Mouse (Mus musculus): ENCODE measurements around the gene Dnmt1. TPM values are rescaled to one million over a fixed set of nuclear protein-coding genes. Genes with fewer than 3 reads are reported as not detected.

Gene Dnmt1
- total and polyA plus RNA-seq, 3 experiments: 89.9 to 145 (median 121) TPM

DNA sequence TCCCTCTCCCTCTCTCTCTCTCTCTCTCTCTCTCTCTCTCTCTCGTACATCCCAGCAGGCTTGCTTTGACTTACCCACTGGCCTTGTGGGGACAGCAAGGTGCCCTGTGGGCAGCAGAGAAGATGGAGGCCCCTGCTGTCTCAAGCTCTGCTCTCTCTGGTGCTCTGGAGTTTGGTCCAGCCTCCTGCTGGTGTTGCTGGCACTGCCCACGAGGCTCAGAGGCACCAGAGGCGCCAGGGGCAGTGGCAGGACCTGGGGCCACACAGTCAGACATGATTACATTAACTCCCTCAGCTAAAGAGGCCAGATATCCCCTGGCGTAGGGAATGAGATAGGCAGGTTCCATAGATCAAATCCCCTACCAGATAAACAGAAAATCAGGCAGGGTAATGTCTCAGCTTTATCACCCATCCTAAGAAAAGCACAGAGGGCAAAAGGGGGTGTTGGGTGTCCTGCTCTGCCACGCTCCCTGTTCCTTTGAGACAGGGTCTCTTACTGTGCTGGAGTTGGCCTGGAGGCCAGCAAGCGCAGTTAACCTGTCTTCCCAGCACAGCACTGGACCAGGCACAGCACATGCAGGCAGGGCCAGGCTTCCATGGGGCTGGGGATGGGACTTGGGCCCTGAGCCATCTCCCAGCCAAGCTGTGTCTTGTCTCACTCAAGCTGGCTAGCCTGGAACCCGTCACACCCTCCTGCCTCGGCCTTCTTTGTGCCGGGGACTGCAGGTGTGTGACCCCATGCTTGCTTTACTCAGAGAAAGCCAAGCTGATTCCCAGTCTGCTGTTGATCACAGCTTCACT lies 83.2 kb downstream of the Dnmt1 start:
- peak overlapping the region; percentile 83 for H3K9ac ChIP-seq (ENCODE audit: insufficient read depth, low read depth)
- peaks cover 32 to 33% of the 10 kb centered on the region in 2 experiments for H3K36me3 ChIP-seq (replicated peaks in 1 of 2; ENCODE audit: control insufficient read depth in 1 of 2, insufficient read depth in 1 of 2, low read length in 1 of 2)
- in situ Hi-C loops (cut with MboI; ENCODE audit: low pct_ligation_motif_present, low pct_unique_long_range_greater_than_20kb, low sequenced_read_pairs) (no loop called here), dilution Hi-C loops (cut with MboI; ENCODE audit: extremely low pct_ligation_motif_present, extremely low pct_unique_long_range_greater_than_20kb, low sequenced_read_pairs) (no loop called here)
- peaks cover 18% of the 10 kb centered on the region for H3K27me3 ChIP-seq (replicated peaks)
- TF ChIP-seq NRF1 (IDR thresholded peaks at IDR 0.05; ENCODE audit: low read depth, low read length): no peak
- no peak for TF ChIP-seq IRF4 (IDR thresholded peaks at IDR 0.05; ENCODE audit: low read depth, low read length)
- no peak for TF ChIP-seq SIN3A (IDR thresholded peaks at IDR 0.05; ENCODE audit: low read length)
- TF ChIP-seq HCFC1 (IDR thresholded peaks at IDR 0.05; ENCODE audit: low read depth, low read length): no peak
- no peak for TF ChIP-seq USF1 (IDR thresholded peaks at IDR 0.05; ENCODE audit: low read depth, low read length)
- TF ChIP-seq TBP (conservative IDR thresholded peaks at IDR 0.05; ENCODE audit: low read depth, low read length): no peak
- TF ChIP-seq POLR2AphosphoS2 (IDR thresholded peaks at IDR 0.05; ENCODE audit: low read depth, low read length): no peak
- no peak for TF ChIP-seq E2F4 (IDR thresholded peaks at IDR 0.05; ENCODE audit: insufficient replicate concordance, low read depth, low read length)
- no peak for TF ChIP-seq POLR2A (IDR thresholded peaks at IDR 0.05; ENCODE audit: low read depth, low read length)
- TF ChIP-seq MYC (IDR thresholded peaks at IDR 0.05; ENCODE audit: low read depth, low read length): no peak
- peak overlapping the region; percentile 4 for H3K4me2 ChIP-seq (ENCODE audit: insufficient read depth, low read depth, poor library complexity, severe bottlenecking)
- peak overlapping the region; percentile 97 for H3K27ac ChIP-seq (ENCODE audit: insufficient read depth, low read depth)
- H3K4me1 ChIP-seq (ENCODE audit: control insufficient read depth in 1 of 2, insufficient read depth in 2 of 2): peaks cover 22 to 23% of the 10 kb centered on the region in 2 experiments
- H3K4me3 ChIP-seq (replicated peaks in 1 of 3; ENCODE audit: low read depth in 2 of 3, low read length in 2 of 3, poor library complexity in 1 of 3): peak overlapping the region in 2 of 3 experiments; percentile 40 to 57
- DNase-seq (ENCODE audit: extremely low read depth): no peak
- no peaks in the 10 kb centered on the region for H3K9me3 ChIP-seq (replicated peaks; ENCODE audit: low read length)
- H3K79me2 ChIP-seq (replicated peaks; ENCODE audit: control insufficient read depth, extremely low read depth, insufficient read depth, poor library complexity, severe bottlenecking): no peaks in the 10 kb centered on the region

DNA sequence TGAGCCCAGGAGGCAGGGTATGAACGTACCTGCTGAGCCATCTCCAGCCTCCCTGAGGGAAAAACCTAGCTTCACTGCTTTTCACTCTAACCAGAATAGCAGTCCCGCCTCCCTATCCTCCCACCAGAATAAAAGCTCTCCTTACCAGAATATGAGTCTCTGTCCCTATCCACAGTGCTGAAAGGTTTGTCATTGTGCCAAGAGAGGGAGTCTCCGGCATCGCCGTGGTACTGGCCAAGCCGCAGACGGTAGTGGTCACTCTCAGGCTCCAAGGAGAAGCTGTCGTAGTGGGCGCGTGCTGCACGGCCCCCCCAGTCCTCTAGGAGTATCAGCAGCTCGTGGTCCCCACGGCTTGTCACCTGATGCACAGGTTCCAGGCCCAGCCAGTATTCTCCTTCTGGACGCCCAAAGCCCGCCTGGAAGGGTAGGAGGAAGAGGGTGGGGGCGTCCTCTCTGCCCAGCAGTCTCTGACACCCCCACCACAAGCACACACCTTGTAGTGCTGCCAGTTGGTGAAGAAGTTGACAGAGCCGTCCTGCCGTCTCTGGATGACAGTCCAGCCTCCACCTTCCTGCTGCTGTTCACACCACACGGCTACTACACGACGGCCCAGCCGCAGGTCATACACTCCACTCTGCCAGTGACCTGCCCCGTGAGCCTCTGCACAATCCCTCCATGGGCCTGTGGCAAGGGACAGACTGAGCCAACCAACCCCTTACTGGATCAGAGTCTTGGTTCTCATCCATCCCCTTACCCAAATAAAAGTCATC lies 84.5 kb downstream of the Dnmt1 start:
- Histone ChIP-seq H3K4me3 (replicated peaks in 1 of 3; ENCODE audit: low read depth in 2 of 3, low read length in 2 of 3, poor library complexity in 1 of 3) (no peak overlapping the region), H3K9ac (ENCODE audit: insufficient read depth, low read depth) (no peak overlapping the region), H3K27me3 (replicated peaks) (peaks cover 23% of the 10 kb centered on the region), H3K79me2 (replicated peaks; ENCODE audit: control insufficient read depth, extremely low read depth, insufficient read depth, poor library complexity, severe bottlenecking) (no peaks in the 10 kb centered on the region), H3K4me2 (ENCODE audit: insufficient read depth, low read depth, poor library complexity, severe bottlenecking) (no peak overlapping the region), H3K4me1 (ENCODE audit: control insufficient read depth in 1 of 2, insufficient read depth in 2 of 2) (peaks cover 22 to 23% of the 10 kb centered on the region in 2 experiments), H3K27ac (ENCODE audit: insufficient read depth, low read depth) (no peak overlapping the region), H3K36me3 (replicated peaks in 1 of 2; ENCODE audit: control insufficient read depth in 1 of 2, insufficient read depth in 1 of 2, low read length in 1 of 2) (peaks cover 43 to 46% of the 10 kb centered on the region in 2 experiments), H3K9me3 (replicated peaks; ENCODE audit: low read length) (no peaks in the 10 kb centered on the region)
- dilution Hi-C loops (cut with MboI; ENCODE audit: extremely low pct_ligation_motif_present, extremely low pct_unique_long_range_greater_than_20kb, low sequenced_read_pairs) (no loop called here), in situ Hi-C loops (cut with MboI; ENCODE audit: low pct_ligation_motif_present, low pct_unique_long_range_greater_than_20kb, low sequenced_read_pairs) (no loop called here)
- DNase-seq (ENCODE audit: extremely low read depth): no peak
- no peak for TF ChIP-seq E2F4 (IDR thresholded peaks at IDR 0.05; ENCODE audit: insufficient replicate concordance, low read depth, low read length)
- TF ChIP-seq UBTF (IDR thresholded peaks at IDR 0.05; ENCODE audit: low read depth, low read length): no peak
- TF ChIP-seq MAFK (IDR thresholded peaks at IDR 0.05; ENCODE audit: insufficient replicate concordance, low read length): no peak
- no peak for TF ChIP-seq ZMIZ1 (IDR thresholded peaks at IDR 0.05; ENCODE audit: low read depth, low read length)
- no peak for TF ChIP-seq MXI1 (IDR thresholded peaks at IDR 0.05; ENCODE audit: low read depth, low read length)
- TF ChIP-seq MEF2A (IDR thresholded peaks at IDR 0.05; ENCODE audit: borderline replicate concordance, low read depth, low read length): no peak
- TF ChIP-seq MAX (IDR thresholded peaks at IDR 0.05; ENCODE audit: low read length): no peak
- TF ChIP-seq ZNF384 (IDR thresholded peaks at IDR 0.05; ENCODE audit: low read depth, low read length): no peak
- TF ChIP-seq RCOR1 (conservative IDR thresholded peaks at IDR 0.05; ENCODE audit: low read depth, low read length): no peak
- no peak for TF ChIP-seq BHLHE40 (IDR thresholded peaks at IDR 0.05; ENCODE audit: low read depth, low read length)
- TF ChIP-seq HCFC1 (IDR thresholded peaks at IDR 0.05; ENCODE audit: low read depth, low read length): no peak
- TF ChIP-seq SIN3A (IDR thresholded peaks at IDR 0.05; ENCODE audit: low read length): no peak
- TF ChIP-seq MYC (IDR thresholded peaks at IDR 0.05; ENCODE audit: low read depth, low read length): no peak

Measured in CH12.LX (cell line).